In genomic region chr8:106554011-106554410, GRCm38 (mm10) we compare ENCODE assay signal across 34 mouse cellular contexts. TPM values are rescaled to one million over a fixed set of nuclear protein-coding genes. Genes with fewer than 3 reads are reported as not detected.
DNase-seq lines count a peak whose midpoint lies in the region; ATAC-seq and TF ChIP-seq lines count a peak whose summit lies in the region.
"Had no signal": no experiment of that assay in that cellular context is flagged by ENCODE, and none has a peak within 500 bp of the region (broad histone marks: within the 10 kb centered on the region; RNA-seq: fewer than 3 reads in every experiment).

No protein-coding gene starts in this region.

- H3K4me1 ChIP-seq in intestine, postnatal 0 days (replicated peaks; ENCODE audit: control insufficient read depth, insufficient read depth, low read length), result no peaks in the 10 kb centered on the region
- H3K4me1 ChIP-seq in intestine, embryonic 15.5 days (replicated peaks), result no peaks in the 10 kb centered on the region
- H3K4me1 ChIP-seq in lung, embryonic 14.5 days (ENCODE audit: insufficient read depth), result no peaks in the 10 kb centered on the region
- H3K4me1 ChIP-seq in stomach, postnatal 0 days (replicated peaks; ENCODE audit: control insufficient read depth, insufficient read depth), result no peaks in the 10 kb centered on the region
- H3K4me1 ChIP-seq: embryonic facial prominence, embryonic 12.5 days; forebrain, embryonic 12.5 days; liver, embryonic 13.5 days; neural tube, embryonic 15.5 days had no signal

- H3K9ac ChIP-seq in intestine, postnatal 0 days (ENCODE audit: low read depth, low read length), result no peak overlapping the region
- no peak overlapping the region for H3K9ac ChIP-seq in intestine, embryonic 15.5 days
- H3K9ac ChIP-seq in lung, embryonic 14.5 days, result no peak overlapping the region
- H3K9ac ChIP-seq in stomach, postnatal 0 days (ENCODE audit: low read length), result no peak overlapping the region
- H3K9ac ChIP-seq: embryonic facial prominence, embryonic 12.5 days; forebrain, embryonic 12.5 days; hindbrain, embryonic 14.5 days; liver, embryonic 13.5 days; neural tube, embryonic 15.5 days; stomach, embryonic 15.5 days had no signal

- peak; percentile 38; the same call in 1 of the 2 replicates for TF ChIP-seq CTCF in intestine, postnatal 0 days (IDR thresholded peaks at IDR 0.05; ENCODE audit: low read depth)
- peak; percentile 34 for TF ChIP-seq CTCF in lung, embryonic 14.5 days (IDR thresholded peaks at IDR 0.05; ENCODE audit: low read depth)
- peak; percentile 45 for TF ChIP-seq CTCF in stomach, postnatal 0 days (IDR thresholded peaks at IDR 0.05; ENCODE audit: low read depth)

- no peaks in the 10 kb centered on the region for H3K27me3 ChIP-seq in intestine, postnatal 0 days (replicated peaks; ENCODE audit: control insufficient read depth, insufficient read depth, low read length)
- no peaks in the 10 kb centered on the region for H3K27me3 ChIP-seq in intestine, embryonic 15.5 days (replicated peaks)
- H3K27me3 ChIP-seq in lung, embryonic 14.5 days (ENCODE audit: insufficient read depth, low read length), result no peaks in the 10 kb centered on the region
- no peaks in the 10 kb centered on the region for H3K27me3 ChIP-seq in stomach, postnatal 0 days (ENCODE audit: control insufficient read depth, insufficient read depth, low read length)
- H3K27me3 ChIP-seq: embryonic facial prominence, embryonic 12.5 days; forebrain, embryonic 12.5 days; liver, embryonic 13.5 days; neural tube, embryonic 15.5 days; stomach, embryonic 15.5 days had no signal

- H3K27ac ChIP-seq in intestine, postnatal 0 days (ENCODE audit: low read depth, low read length), result no peak overlapping the region
- H3K27ac ChIP-seq in intestine, embryonic 15.5 days, result no peak overlapping the region
- no peak overlapping the region for H3K27ac ChIP-seq in lung, embryonic 14.5 days (ENCODE audit: low read depth)
- H3K27ac ChIP-seq in stomach, postnatal 0 days (replicated peaks), result no peak overlapping the region
- H3K27ac ChIP-seq: embryonic facial prominence, embryonic 12.5 days; forebrain, embryonic 12.5 days; hindbrain, embryonic 14.5 days; left cerebral cortex, adult 2 months; limb, embryonic 10.5 days; liver, embryonic 13.5 days; neural tube, embryonic 15.5 days; stomach, embryonic 15.5 days had no signal

- H3K36me3 ChIP-seq in intestine, postnatal 0 days (ENCODE audit: control insufficient read depth, insufficient read depth), result no peaks in the 10 kb centered on the region
- no peaks in the 10 kb centered on the region for H3K36me3 ChIP-seq in intestine, embryonic 15.5 days
- peaks cover 12% of the 10 kb centered on the region; the same call in 1 of the 2 replicates for H3K36me3 ChIP-seq in lung, embryonic 14.5 days (ENCODE audit: insufficient read depth)
- H3K36me3 ChIP-seq in stomach, postnatal 0 days (ENCODE audit: control insufficient read depth, insufficient read depth, low read length), result 0 out of 2 replicates have a peak, but pooled peaks cover 2% of the 10 kb centered on the region
- H3K36me3 ChIP-seq: forebrain, embryonic 12.5 days; liver, embryonic 13.5 days had no signal

- ATAC-seq in intestine, postnatal 0 days, result no peak
- no peak for ATAC-seq in intestine, embryonic 15.5 days
- ATAC-seq in lung, embryonic 14.5 days (ENCODE audit: insufficient read depth), result no peak
- no peak for ATAC-seq in stomach, postnatal 0 days (ENCODE audit: low FRiP score, low TSS enrichment)

- no peak overlapping the region for H3K4me2 ChIP-seq in intestine, postnatal 0 days (replicated peaks; ENCODE audit: low read depth)
- H3K4me2 ChIP-seq in intestine, embryonic 15.5 days (replicated peaks), result no peak overlapping the region
- no peak overlapping the region for H3K4me2 ChIP-seq in lung, embryonic 14.5 days
- no peak overlapping the region for H3K4me2 ChIP-seq in stomach, postnatal 0 days (replicated peaks; ENCODE audit: low read depth)
- H3K4me2 ChIP-seq: embryonic facial prominence, embryonic 12.5 days; forebrain, embryonic 12.5 days; hindbrain, embryonic 14.5 days; liver, embryonic 13.5 days; midbrain, embryonic 11.5 days; neural tube, embryonic 15.5 days; stomach, embryonic 15.5 days had no signal

- TF ChIP-seq EP300 in stomach, postnatal 0 days (optimal IDR thresholded peaks at IDR 0.05), result no peak

- WGBS in intestine, postnatal 0 days, result 95% methylated on average over 5 of the region's 5 CpGs
- 95% methylated on average over 5 of the region's 5 CpGs for WGBS in intestine, embryonic 15.5 days
- WGBS in lung, embryonic 14.5 days, result 96% methylated on average over 5 of the region's 5 CpGs
- WGBS in stomach, postnatal 0 days, result 98% methylated on average over 5 of the region's 5 CpGs

- H3K4me3 ChIP-seq in intestine, postnatal 0 days (ENCODE audit: low read depth, low read length), result no peak overlapping the region
- H3K4me3 ChIP-seq in intestine, embryonic 15.5 days (replicated peaks), result no peak overlapping the region
- H3K4me3 ChIP-seq in lung, embryonic 14.5 days (ENCODE audit: low read depth, low read length), result no peak overlapping the region
- no peak overlapping the region for H3K4me3 ChIP-seq in stomach, postnatal 0 days (ENCODE audit: low read depth, low read length)
- H3K4me3 ChIP-seq: embryonic facial prominence, embryonic 12.5 days; erythroblast, embryonic 14.5 days; forebrain, embryonic 12.5 days; left cerebral cortex, adult 2 months; limb, embryonic 10.5 days; liver, embryonic 13.5 days; neural tube, embryonic 15.5 days; stomach, embryonic 15.5 days had no signal

- no peaks in the 10 kb centered on the region for H3K9me3 ChIP-seq in intestine, postnatal 0 days (ENCODE audit: control insufficient read depth)
- no peaks in the 10 kb centered on the region for H3K9me3 ChIP-seq in intestine, embryonic 15.5 days
- peaks cover 3% of the 10 kb centered on the region; the same call in 1 of the 2 replicates for H3K9me3 ChIP-seq in lung, embryonic 14.5 days (ENCODE audit: low read depth, low read length)
- H3K9me3 ChIP-seq in stomach, postnatal 0 days (ENCODE audit: control insufficient read depth, low read length), result no peaks in the 10 kb centered on the region
- H3K9me3 ChIP-seq: liver, embryonic 13.5 days; stomach, embryonic 15.5 days had no signal

- DNase-seq in lung, embryonic 14.5 days, result no peak
- no peak for DNase-seq in lung, postnatal 14 days
- peak; percentile 11 for DNase-seq in NIH3T3 (ENCODE audit: low read depth)
- no peak for DNase-seq in stomach, postnatal 0 days (ENCODE audit: low spot score)
- no peak for DNase-seq in thymus, postnatal 10 days (ENCODE audit: low spot score in 2 of 2)
- no peak for DNase-seq in layer of hippocampus, postnatal 10 days (ENCODE audit: low spot score in 2 of 2)
- DNase-seq: adrenal gland, postnatal 36 days; cerebellum, adult 11-12 months; cerebellum, postnatal 14 days; gastrocnemius, postnatal 36 days; heart, postnatal 4 days; kidney, adult 9 months; kidney, postnatal 25 days; layer of hippocampus, adult 9-11 months; liver, embryonic 13.5 days had no signal

RNA-seq across cellular contexts. Expression of gene Gm10073, which starts 19.2 kb away (rescaled TPM):
- 8.8 and 9.2 TPM in 2 replicates for polyA plus RNA-seq in intestine, postnatal 0 days (2015; fragmentation: Nextera tagmentation; extraction: Ambion mirVana)
- 15.5 and 20.2 TPM in 2 replicates for polyA plus RNA-seq in intestine, embryonic 15.5 days (2015; fragmentation: Nextera tagmentation; extraction: Ambion mirVana)
- polyA plus RNA-seq in lung, embryonic 14.5 days (2014; fragmentation: Nextera tagmentation; extraction: Ambion mirVana), result 10.1 and 11.4 TPM in 2 replicates
- polyA plus RNA-seq in stomach, postnatal 0 days (2015; fragmentation: Nextera tagmentation; extraction: Ambion mirVana), result 13.8 and 14.2 TPM in 2 replicates
- 100 to 1,000 TPM; 122 to 132 TPM for total RNA-seq in layer of hippocampus, postnatal 10 days (2021)

RNA-seq across cellular contexts. Expression of gene Cdh3, which starts 43.3 kb away (rescaled TPM):
- polyA plus RNA-seq in intestine, postnatal 0 days (2015; fragmentation: Nextera tagmentation; extraction: Ambion mirVana), result 2.9 and 3.6 TPM in 2 replicates
- 16.2 and 17.5 TPM in 2 replicates for polyA plus RNA-seq in intestine, embryonic 15.5 days (2015; fragmentation: Nextera tagmentation; extraction: Ambion mirVana)
- polyA plus RNA-seq in lung, embryonic 14.5 days (2014; fragmentation: Nextera tagmentation; extraction: Ambion mirVana), result 13.9 and 15.5 TPM in 2 replicates
- polyA plus RNA-seq in stomach, postnatal 0 days (2015; fragmentation: Nextera tagmentation; extraction: Ambion mirVana), result 8.0 and 8.1 TPM in 2 replicates
- total RNA-seq in layer of hippocampus, postnatal 10 days (2021), result under 1 TPM; 0.11 to 0.32 TPM
- total RNA-seq: megakaryocyte progenitor cell, adult 5-6 weeks had no signal
- polyA plus RNA-seq: erythroblast, embryonic 14.5 days had no signal

RNA-seq across cellular contexts. Expression of gene Cdh1, which starts 49.1 kb away (rescaled TPM):
- 82.1 and 88.1 TPM in 2 replicates for polyA plus RNA-seq in intestine, postnatal 0 days (2015; fragmentation: Nextera tagmentation; extraction: Ambion mirVana)
- polyA plus RNA-seq in intestine, embryonic 15.5 days (2015; fragmentation: Nextera tagmentation; extraction: Ambion mirVana), result 152 and 158 TPM in 2 replicates
- 85.3 and 89.8 TPM in 2 replicates for polyA plus RNA-seq in lung, embryonic 14.5 days (2014; fragmentation: Nextera tagmentation; extraction: Ambion mirVana)
- 118 and 131 TPM in 2 replicates for polyA plus RNA-seq in stomach, postnatal 0 days (2015; fragmentation: Nextera tagmentation; extraction: Ambion mirVana)
- 1 to 10 TPM in 1 of 2 experiments, under 1 TPM in 1; 0.46 to 1.7 TPM for total RNA-seq in layer of hippocampus, postnatal 10 days (2021)
- total RNA-seq: adrenal gland, postnatal 36 days had no signal
- polyA plus RNA-seq: erythroblast, embryonic 14.5 days had no signal

RNA-seq across cellular contexts. Expression of gene 6030452D12Rik, which starts 53.7 kb away (rescaled TPM):
- not detected in 2 replicates for polyA plus RNA-seq in intestine, postnatal 0 days (2015; fragmentation: Nextera tagmentation; extraction: Ambion mirVana)
- polyA plus RNA-seq in intestine, embryonic 15.5 days (2015; fragmentation: Nextera tagmentation; extraction: Ambion mirVana), result not detected in 2 replicates
- not detected in 2 replicates for polyA plus RNA-seq in lung, embryonic 14.5 days (2014; fragmentation: Nextera tagmentation; extraction: Ambion mirVana)
- not detected in 2 replicates for polyA plus RNA-seq in stomach, postnatal 0 days (2015; fragmentation: Nextera tagmentation; extraction: Ambion mirVana)
- total RNA-seq in layer of hippocampus, postnatal 10 days (2021), result not detected
- total RNA-seq: adrenal gland, adult 18-20 months; adrenal gland, postnatal 36 days; gastrocnemius, postnatal 36 days; heart, postnatal 4 days; left cerebral cortex, adult 2 months; megakaryocyte progenitor cell, adult 5-6 weeks; midbrain, postnatal 0 days had no signal
- polyA plus RNA-seq: embryonic facial prominence, embryonic 12.5 days; erythroblast, embryonic 14.5 days; forebrain, embryonic 12.5 days; heart, embryonic 16.5 days; hindbrain, embryonic 14.5 days; intestine, embryonic 14.5 days; limb, embryonic 10.5 days; liver, embryonic 13.5 days; lung, embryonic 16.5 days; midbrain, embryonic 11.5 days; midbrain, postnatal 0 days; neural tube, embryonic 15.5 days; stomach, embryonic 15.5 days; thymus, postnatal 0 days; urinary bladder, adult 2 months had no signal
